Mouse (Mus musculus): ENCODE measurements around the gene Naa16. TPM values are rescaled to one million over a fixed set of nuclear protein-coding genes. Genes with fewer than 3 reads are reported as not detected.

Naa16 gene
- total RNA-seq, 2 experiments from 2014 or later: 60.7 to 65.8 TPM

DNA sequence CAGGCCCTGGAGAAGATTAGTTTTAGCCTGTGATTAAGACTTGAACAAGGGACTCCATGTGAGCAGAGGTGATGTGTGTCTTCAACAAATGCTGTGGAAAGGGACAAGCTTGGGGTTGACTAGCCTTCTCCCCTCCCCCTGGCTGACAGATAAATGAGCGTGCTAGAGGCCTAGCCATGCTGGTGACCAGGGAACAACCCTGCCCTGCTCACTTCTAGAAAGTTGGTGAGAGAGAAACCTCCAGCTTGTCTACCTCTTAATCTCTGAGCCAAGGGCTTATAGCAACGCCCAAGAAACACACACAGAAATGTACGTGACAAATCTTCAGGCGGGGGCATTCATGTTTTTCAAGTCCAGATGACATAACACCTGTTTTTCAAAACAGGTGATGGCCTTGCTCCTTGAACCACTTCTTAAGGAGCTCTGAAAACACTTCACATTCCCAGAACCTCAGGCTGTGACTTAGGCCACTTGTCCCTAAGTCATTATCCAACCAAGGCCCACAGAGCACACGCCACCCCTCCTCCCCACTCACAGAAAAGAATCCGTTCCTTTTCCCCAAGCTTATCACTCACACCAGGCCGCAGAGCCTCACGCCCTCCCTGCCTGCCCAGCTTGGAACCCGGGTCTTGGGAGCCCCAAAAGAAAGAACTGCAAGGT lies 108.6 kb downstream of the Naa16 start:
- no peak for ATAC-seq (replicated peaks; ENCODE audit: low FRiP score, poor library complexity, severe bottlenecking)

DNA sequence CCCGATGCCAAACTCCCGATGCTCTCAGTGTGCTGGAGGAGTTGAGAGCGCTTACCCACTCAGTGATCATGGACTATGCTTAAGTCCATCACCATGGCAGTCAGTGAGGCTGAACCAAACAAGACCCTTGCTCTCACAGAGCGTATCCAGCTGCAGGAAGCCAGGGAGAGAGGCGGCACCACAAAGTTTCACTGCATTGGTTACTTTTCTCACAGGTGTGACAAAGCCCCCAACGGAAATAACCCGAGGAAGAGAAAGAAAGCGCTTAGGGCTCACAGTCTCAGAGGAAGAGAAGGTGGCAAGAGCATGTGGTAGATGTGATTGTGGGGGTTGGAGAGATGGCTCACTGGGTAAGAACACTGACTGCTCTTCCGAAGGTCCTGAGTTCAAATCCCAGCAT lies 110.1 kb downstream of the Naa16 start:
- ATAC-seq (replicated peaks; ENCODE audit: low FRiP score, poor library complexity, severe bottlenecking): no peak

DNA sequence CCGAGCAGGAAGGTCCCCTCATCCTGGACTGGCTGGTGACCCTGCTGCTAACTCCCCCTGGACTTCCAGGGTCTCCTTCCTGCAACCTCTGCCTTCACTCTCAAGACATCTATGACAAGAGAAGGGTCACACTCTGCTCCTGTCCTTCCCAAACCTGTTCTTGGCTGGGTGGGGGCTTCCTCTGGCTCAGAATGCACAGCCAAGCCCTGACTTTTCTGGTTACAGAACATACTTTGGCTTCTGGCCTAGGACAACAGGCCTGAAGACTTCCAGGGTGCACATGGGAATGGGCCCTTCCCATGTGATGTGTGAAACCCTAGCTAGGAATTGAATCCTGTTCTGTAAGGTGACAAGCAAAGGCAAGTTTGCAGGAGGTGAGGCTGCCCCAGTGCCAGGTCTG lies 111.1 kb downstream of the Naa16 start:
- ATAC-seq (replicated peaks; ENCODE audit: low FRiP score, poor library complexity, severe bottlenecking): no peak

- no peak for ATAC-seq (replicated peaks; ENCODE audit: low FRiP score, poor library complexity, severe bottlenecking)
These were observed 111.7 kb downstream of the Naa16 start for GRCm38 (mm10) chr14:79278927-79279326.

- ATAC-seq (replicated peaks; ENCODE audit: low FRiP score, poor library complexity, severe bottlenecking): no peak
These were observed 112.7 kb downstream of the Naa16 start for GRCm38 (mm10) chr14:79277922-79278321.

- ATAC-seq (replicated peaks; ENCODE audit: low FRiP score, poor library complexity, severe bottlenecking): no peak
These were observed 114.6 kb downstream of the Naa16 start for GRCm38 (mm10) chr14:79275870-79276395.

- ATAC-seq (replicated peaks; ENCODE audit: low FRiP score, poor library complexity, severe bottlenecking): no peak
These were observed 115.1 kb downstream of the Naa16 start for GRCm38 (mm10) chr14:79275441-79275840.

Other genes with a start within 250 kb of the Naa16 start
- gene Zfp957, start 143.4 kb downstream of the Naa16 start, total RNA-seq (2015; ENCODE audit: low replicate concordance): not detected in 2 replicates
- gene Zfp957, start 143.4 kb downstream of the Naa16 start, total RNA-seq (2017; ENCODE audit: low replicate concordance): not detected in 2 replicates
- 138 and 211 TPM in 2 replicates for gene Rgcc, start 89.1 kb downstream of the Naa16 start, total RNA-seq (2015; ENCODE audit: low replicate concordance)
- 175 and 244 TPM in 2 replicates for gene Rgcc, start 89.1 kb downstream of the Naa16 start, total RNA-seq (2017; ENCODE audit: low replicate concordance)
- 0.72 and 2.1 TPM in 2 replicates for gene Mtrf1, start 7.0 kb upstream of the Naa16 start, total RNA-seq (2015; ENCODE audit: low replicate concordance)
- gene Mtrf1, start 7.0 kb upstream of the Naa16 start, total RNA-seq (2017; ENCODE audit: low replicate concordance): 0.91 and 1.0 TPM in 2 replicates
- gene Kbtbd7, start 35.7 kb upstream of the Naa16 start, total RNA-seq (2015; ENCODE audit: low replicate concordance): 16.6 and 21.0 TPM in 2 replicates
- gene Kbtbd7, start 35.7 kb upstream of the Naa16 start, total RNA-seq (2017; ENCODE audit: low replicate concordance): 10.8 and 16.7 TPM in 2 replicates
- gene Kbtbd6, start 61.1 kb upstream of the Naa16 start, total RNA-seq (2015; ENCODE audit: low replicate concordance): 21.3 and 29.3 TPM in 2 replicates
- 13.2 and 27.5 TPM in 2 replicates for gene Kbtbd6, start 61.1 kb upstream of the Naa16 start, total RNA-seq (2017; ENCODE audit: low replicate concordance)
- 38.9 and 39.8 TPM in 2 replicates for gene Elf1, start 90.4 kb upstream of the Naa16 start, total RNA-seq (2015; ENCODE audit: low replicate concordance)
- 81.2 and 83.4 TPM in 2 replicates for gene Elf1, start 90.4 kb upstream of the Naa16 start, total RNA-seq (2017; ENCODE audit: low replicate concordance)
- 25.6 and 27.7 TPM in 2 replicates for gene Wbp4, start 90.7 kb upstream of the Naa16 start, total RNA-seq (2015; ENCODE audit: low replicate concordance)
- gene Wbp4, start 90.7 kb upstream of the Naa16 start, total RNA-seq (2017; ENCODE audit: low replicate concordance): 40.6 and 64.4 TPM in 2 replicates
- gene Sugt1, start 196.9 kb upstream of the Naa16 start, total RNA-seq (2015; ENCODE audit: low replicate concordance): 40.7 and 44.0 TPM in 2 replicates
- 17.1 and 61.1 TPM in 2 replicates for gene Sugt1, start 196.9 kb upstream of the Naa16 start, total RNA-seq (2017; ENCODE audit: low replicate concordance)